Mouse (Mus musculus) lung, embryonic 14.5 days (tissue): ENCODE measurements around the gene Egfem1. TPM values are rescaled to one million over a fixed set of nuclear protein-coding genes. Genes with fewer than 3 reads are reported as not detected.

Experiments used
- ATAC-seq: fragments of 200-750 bp; cut with Nextera tagmentation; 2 replicates; pipeline ENCODE4 v1.8.0; 2017; ENCODE audit warnings: mild to moderate bottlenecking, moderate TSS enrichment, moderate library complexity; ENCODE audit not compliant: insufficient read depth
- DNase-seq: peaks from one replicate; pipeline ENCODE4 v3.0.0-alpha.2; 2015
- H3K27ac ChIP-seq: fragments of 300-500 bp; sonication (generic); 2 replicates; pipeline ENCODE4 v1.5.1; 2014; ENCODE audit warnings: low read depth, mild to moderate bottlenecking, moderate library complexity
- H3K27me3 ChIP-seq: fragments of 300-500 bp; sonication (generic); 2 replicates; pipeline ENCODE4 v1.6.1; 2014; ENCODE audit warnings: low read length, control low read depth; ENCODE audit not compliant: insufficient read depth
- H3K36me3 ChIP-seq: fragments of 300-500 bp; sonication (generic); 2 replicates; pipeline ENCODE4 v1.6.1; 2014; ENCODE audit warnings: control low read depth; ENCODE audit not compliant: insufficient read depth
- H3K4me1 ChIP-seq: fragments of 300-500 bp; sonication (generic); 2 replicates; pipeline ENCODE4 v1.6.1; 2014; ENCODE audit warnings: antibody characterized with exemption, control low read depth; ENCODE audit not compliant: insufficient read depth
- H3K4me2 ChIP-seq: fragments of 300-500 bp; sonication (generic); 2 replicates; pipeline ENCODE4 v1.6.1; 2014; ENCODE audit warnings: mild to moderate bottlenecking
- H3K4me3 ChIP-seq: fragments of 300-500 bp; sonication (generic); 2 replicates; pipeline ENCODE4 v1.5.1; 2014; ENCODE audit warnings: low read depth, low read length
- H3K9ac ChIP-seq: fragments of 300-500 bp; sonication (generic); 2 replicates; pipeline ENCODE4 v1.6.1; 2014
- H3K9me3 ChIP-seq: fragments of 300-500 bp; sonication (generic); 2 replicates; pipeline ENCODE4 v1.6.1; 2016; ENCODE audit warnings: low read depth, low read length, control low read depth
- CTCF ChIP-seq: IDR thresholded peaks from 2 replicates; pipeline ENCODE4 v1.5.1; 2016; ENCODE audit warnings: antibody characterized with exemption, low read depth
- WGBS: fragments of 180-500 bp; shearing (Covaris S2); extraction: QIAGEN DNeasy Blood & Tissue Kit; methylation state at CpG from one replicate; pipeline ENCODE4 v1.1.7; 2014; 5-methylcytosine and 5-hydroxymethylcytosine counted together
- polyA plus RNA-seq: library from polyadenylated mRNA; unstranded; fragments of >200 nt; fragmentation: Nextera tagmentation; extraction: Ambion mirVana; gene quantifications from 2 replicates; pipeline ENCODE4 v1.2.1, GENCODE M21; 2014

Egfem1 gene
- polyA plus RNA-seq, 1 experiment from 2014 or later = 6.7 TPM

DNA sequence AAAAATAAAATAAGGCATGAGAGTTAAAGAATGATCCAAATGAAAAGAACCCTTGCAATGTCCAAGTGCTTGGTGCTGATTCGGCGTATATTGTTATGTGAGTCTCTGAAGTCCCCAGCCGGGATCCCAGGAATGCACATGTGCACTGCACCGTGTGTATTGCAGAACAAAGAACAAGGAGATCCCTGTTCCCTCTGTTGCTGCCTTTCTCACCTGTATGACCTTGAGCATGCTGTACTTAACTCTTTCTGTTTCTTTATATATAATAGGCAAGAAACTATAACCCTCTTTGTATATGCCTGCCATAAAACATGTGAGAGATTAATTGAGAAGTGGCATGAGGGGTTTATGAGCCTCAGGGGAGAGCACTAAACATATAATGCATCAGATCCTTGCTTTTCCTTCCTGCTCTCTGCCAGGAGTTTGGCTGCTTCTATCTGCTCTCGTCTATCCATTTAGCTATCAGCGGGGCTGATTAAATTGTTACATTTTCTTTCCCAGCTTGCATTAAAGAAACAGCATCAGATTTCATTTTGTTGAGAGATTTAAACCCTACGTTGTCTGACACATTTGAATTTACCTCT lies 101.9 kb downstream of the Egfem1 start:
- no peak overlapping the region for H3K27ac ChIP-seq
- no peak overlapping the region for H3K4me2 ChIP-seq
- WGBS = 43% methylated on average over 7 of the region's 7 CpGs
- H3K9ac ChIP-seq = no peak overlapping the region
- H3K36me3 ChIP-seq = no peaks in the 10 kb centered on the region
- no peaks in the 10 kb centered on the region for H3K9me3 ChIP-seq
- no peaks in the 10 kb centered on the region for H3K27me3 ChIP-seq
- no peak for ATAC-seq
- TF ChIP-seq CTCF = no peak
- H3K4me1 ChIP-seq = no peaks in the 10 kb centered on the region
- DNase-seq = no peak
- H3K4me3 ChIP-seq = no peak overlapping the region

DNA sequence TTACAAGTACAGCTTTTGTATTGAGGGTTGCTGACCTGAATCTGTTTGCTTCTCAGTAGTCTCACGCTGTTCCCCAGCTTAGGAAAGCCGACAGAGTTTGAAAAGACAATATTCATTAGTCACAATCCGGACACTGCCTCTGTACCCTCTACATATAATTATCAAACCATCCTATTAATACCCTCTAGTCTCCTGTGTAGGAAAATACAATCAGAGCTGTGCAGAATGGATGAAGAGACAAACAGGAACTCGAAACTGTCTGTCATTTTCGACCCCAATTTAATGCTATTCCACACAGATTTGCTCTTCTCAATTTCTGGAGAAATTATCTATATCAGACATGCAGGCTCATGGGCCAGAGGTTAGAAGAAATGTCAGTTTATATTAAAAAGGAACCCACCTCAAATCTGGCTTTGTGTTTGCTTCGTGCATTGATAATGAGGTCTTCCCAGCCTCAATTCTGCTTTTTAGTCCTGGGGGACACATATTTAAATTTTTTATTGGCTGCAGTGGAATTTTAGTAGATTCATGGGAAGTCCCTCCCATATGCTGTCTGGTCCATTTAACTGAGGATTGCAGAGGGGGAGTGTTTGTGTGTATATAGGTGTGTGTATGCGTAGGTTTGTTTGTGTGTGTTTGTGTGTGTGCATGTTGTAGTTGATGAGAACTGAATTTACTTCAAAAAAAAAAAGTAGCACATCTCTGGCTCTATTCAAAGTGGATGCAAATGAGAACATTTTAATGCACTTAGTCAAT lies 102.8 kb downstream of the Egfem1 start:
- WGBS = 76% methylated on average over 7 of the region's 7 CpGs
- Histone ChIP-seq H3K4me2 (no peak overlapping the region), H3K27ac (no peak overlapping the region), H3K36me3 (no peaks in the 10 kb centered on the region), H3K9ac (no peak overlapping the region), H3K4me1 (no peaks in the 10 kb centered on the region), H3K4me3 (no peak overlapping the region), H3K9me3 (no peaks in the 10 kb centered on the region), H3K27me3 (no peaks in the 10 kb centered on the region)
- DNase-seq = no peak
- no peak for ATAC-seq
- TF ChIP-seq CTCF = no peak

DNA sequence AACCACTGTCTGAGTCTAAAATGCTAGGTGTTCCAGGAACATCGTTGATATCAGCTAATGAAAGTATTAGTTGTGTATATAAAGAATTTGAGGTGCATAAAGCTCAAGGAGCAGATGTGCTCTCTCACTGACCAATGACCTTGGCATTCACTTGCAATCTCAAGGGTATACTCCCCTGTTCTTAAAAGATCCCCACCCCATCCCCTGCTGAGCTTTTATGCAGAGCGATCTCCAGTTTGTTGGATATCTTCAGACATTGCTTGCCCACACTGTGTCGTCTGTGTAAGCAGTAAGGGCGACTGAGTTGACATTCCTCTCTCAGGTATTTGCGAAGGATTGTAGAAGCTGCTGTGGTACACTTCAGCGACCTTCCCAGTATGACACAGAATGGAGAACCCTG lies 108.4 kb downstream of the Egfem1 start:
- H3K9ac ChIP-seq = no peak overlapping the region
- 61% methylated on average over 6 of the region's 6 CpGs for WGBS
- no peaks in the 10 kb centered on the region for H3K27me3 ChIP-seq
- H3K4me3 ChIP-seq = no peak overlapping the region
- no peak overlapping the region for H3K27ac ChIP-seq
- H3K36me3 ChIP-seq = no peaks in the 10 kb centered on the region
- DNase-seq (no peak), ATAC-seq (no peak)
- H3K9me3 ChIP-seq = no peaks in the 10 kb centered on the region
- no peaks in the 10 kb centered on the region for H3K4me1 ChIP-seq
- H3K4me2 ChIP-seq = no peak overlapping the region
- TF ChIP-seq CTCF = no peak

DNA sequence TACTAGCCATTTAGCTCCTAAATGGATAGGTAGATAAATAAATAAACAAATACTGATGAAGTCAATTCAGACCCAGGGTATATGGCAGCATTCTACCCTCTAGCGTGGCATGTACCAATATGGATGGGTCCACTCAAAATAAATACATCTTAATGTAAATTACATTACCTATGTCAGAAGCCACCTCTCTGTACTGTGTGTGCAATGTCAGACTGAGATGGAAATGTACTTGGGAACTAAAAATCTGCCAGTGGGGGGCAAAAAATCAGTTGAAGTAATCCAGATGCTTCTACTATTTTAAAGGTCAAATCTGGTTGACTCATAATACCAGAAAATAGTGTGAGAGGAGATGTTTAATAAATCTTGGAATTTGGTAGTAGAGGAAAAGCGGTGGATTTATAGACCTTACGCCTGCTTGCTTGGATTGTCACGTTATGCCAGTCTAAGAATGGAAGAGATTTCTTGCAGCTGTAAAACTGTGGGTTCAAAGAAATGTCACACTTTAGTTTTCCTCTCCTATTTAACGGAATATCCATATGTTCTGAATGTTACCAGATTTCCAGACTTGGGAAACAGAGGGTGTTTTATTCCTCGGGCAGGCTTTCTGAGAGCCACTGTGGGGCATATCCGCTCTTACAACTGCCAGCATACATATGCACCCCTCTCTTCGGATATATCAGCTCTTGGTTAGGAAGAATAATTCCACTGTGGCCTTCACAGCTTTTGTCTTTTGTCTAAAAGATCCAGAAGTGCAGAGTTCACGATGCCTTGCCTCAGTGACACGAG lies 116.1 kb downstream of the Egfem1 start:
- DNase-seq = no peak
- no peak overlapping the region for H3K27ac ChIP-seq
- H3K4me1 ChIP-seq = no peaks in the 10 kb centered on the region
- 68% methylated on average over 10 of the region's 10 CpGs for WGBS
- no peak overlapping the region for H3K4me3 ChIP-seq
- no peak for TF ChIP-seq CTCF
- H3K4me2 ChIP-seq = no peak overlapping the region
- no peak for ATAC-seq
- H3K9me3 ChIP-seq = no peaks in the 10 kb centered on the region
- no peak overlapping the region for H3K9ac ChIP-seq
- no peaks in the 10 kb centered on the region for H3K27me3 ChIP-seq
- H3K36me3 ChIP-seq = no peaks in the 10 kb centered on the region

DNA sequence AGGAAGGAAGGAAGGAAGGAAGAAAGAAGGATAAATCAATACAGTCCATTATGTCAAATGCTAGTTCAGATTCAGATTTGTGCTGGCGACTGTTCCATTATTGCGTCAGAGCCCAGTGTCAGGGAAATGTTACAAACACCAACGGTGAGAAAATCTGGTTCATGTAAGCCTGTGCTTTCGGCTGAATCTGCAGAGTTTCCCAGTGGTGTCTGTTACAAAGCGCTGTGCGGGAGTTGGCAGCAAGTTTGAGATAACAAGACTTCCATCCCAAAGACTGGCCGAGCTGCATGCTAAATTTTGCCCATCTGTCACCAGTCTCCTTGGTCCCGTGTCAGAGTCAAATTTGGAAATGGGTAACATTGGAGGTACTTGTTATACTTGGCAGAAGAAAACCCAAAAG lies 118.8 kb downstream of the Egfem1 start:
- Histone ChIP-seq H3K4me1 (no peaks in the 10 kb centered on the region), H3K36me3 (no peaks in the 10 kb centered on the region), H3K4me3 (no peak overlapping the region), H3K27me3 (no peaks in the 10 kb centered on the region), H3K9me3 (no peaks in the 10 kb centered on the region), H3K4me2 (no peak overlapping the region), H3K9ac (no peak overlapping the region), H3K27ac (no peak overlapping the region)
- 41% methylated on average over 8 of the region's 8 CpGs for WGBS
- no peak for TF ChIP-seq CTCF
- ATAC-seq (0 out of 2 replicates have a peak, but pooled peaks have one; percentile 47), DNase-seq (peak; percentile 73)

DNA sequence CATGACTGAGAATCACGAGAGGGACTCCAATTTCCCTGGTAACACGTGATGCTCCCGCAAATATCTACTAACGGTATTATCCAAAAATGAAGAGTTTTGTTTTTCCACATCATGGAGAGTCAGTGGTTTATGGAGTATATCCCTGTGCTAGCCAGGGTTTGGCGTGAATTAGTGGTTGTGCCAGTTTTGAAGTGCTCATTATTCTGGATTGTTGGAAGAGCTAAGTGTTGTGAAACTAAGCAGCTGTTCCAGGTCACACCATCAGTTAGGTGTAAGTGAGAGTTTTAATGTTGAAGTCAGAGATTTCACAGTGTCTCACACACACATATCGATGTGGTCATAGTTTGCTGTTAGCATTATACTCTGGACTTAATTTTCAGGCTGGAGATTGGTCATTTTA lies 120.7 kb downstream of the Egfem1 start:
- Histone ChIP-seq H3K27ac (no peak overlapping the region), H3K27me3 (no peaks in the 10 kb centered on the region), H3K4me2 (no peak overlapping the region), H3K9me3 (no peaks in the 10 kb centered on the region), H3K4me3 (no peak overlapping the region), H3K9ac (no peak overlapping the region), H3K4me1 (no peaks in the 10 kb centered on the region), H3K36me3 (no peaks in the 10 kb centered on the region)
- TF ChIP-seq CTCF = no peak
- DNase-seq (no peak), ATAC-seq (no peak)
- 84% methylated on average over 6 of the region's 6 CpGs for WGBS

DNA sequence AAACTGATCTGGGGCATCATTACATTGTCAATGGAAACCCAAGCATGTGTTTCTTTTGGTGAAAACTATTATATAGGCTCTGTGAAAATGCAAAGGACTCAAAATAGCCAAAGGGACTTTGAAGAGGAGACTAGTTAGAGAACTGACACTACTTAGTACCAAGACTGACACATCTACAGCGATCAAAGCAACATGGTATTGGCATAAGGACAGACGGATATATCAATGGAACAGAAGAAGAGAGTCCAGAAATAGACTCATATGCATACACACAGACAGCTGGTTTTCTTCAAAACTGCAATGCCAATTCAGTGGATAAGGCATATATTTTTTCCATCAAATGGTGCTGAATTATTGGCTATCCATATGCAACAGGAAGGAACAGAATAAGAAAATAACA lies 140.6 kb downstream of the Egfem1 start:
- no peak overlapping the region for H3K27ac ChIP-seq
- H3K4me1 ChIP-seq = no peaks in the 10 kb centered on the region
- H3K36me3 ChIP-seq = no peaks in the 10 kb centered on the region
- H3K9me3 ChIP-seq = no peaks in the 10 kb centered on the region
- H3K4me3 ChIP-seq = no peak overlapping the region
- DNase-seq (no peak), ATAC-seq (no peak)
- no peak overlapping the region for H3K9ac ChIP-seq
- no peaks in the 10 kb centered on the region for H3K27me3 ChIP-seq
- no peak for TF ChIP-seq CTCF
- 77% methylated on average over 2 of the region's 2 CpGs for WGBS
- no peak overlapping the region for H3K4me2 ChIP-seq
